Mouse (Mus musculus): Measurements from ENCODE around the gene Ogg1. TPM values are rescaled to one million over a fixed set of nuclear protein-coding genes. Genes with fewer than 3 reads are reported as not detected.

The Ogg1 gene
- 9.8 TPM in 2 replicates for total RNA-seq (2017)

GRCm38 (mm10) chr6:113326533-113327315, at the start of gene Ogg1:
Gene Ogg1 (plus strand): TSS chr6:113326972.
- peak; percentile 93 to 94 for ATAC-seq (replicated peaks in 1 of 2; ENCODE audit: insufficient read depth in 1 of 2, low FRiP score in 2 of 2, low TSS enrichment in 1 of 2, low read depth in 1 of 2, poor library complexity in 2 of 2, severe bottlenecking in 2 of 2)

- no peak for ATAC-seq (replicated peaks in 1 of 2; ENCODE audit: insufficient read depth in 1 of 2, low FRiP score in 2 of 2, low TSS enrichment in 1 of 2, low read depth in 1 of 2, poor library complexity in 2 of 2, severe bottlenecking in 2 of 2)
These were observed 45.1 kb upstream of the Ogg1 start for GRCm38 (mm10) chr6:113281676-113282075.

GRCm38 (mm10) chr6:113282101-113282802, 44.5 kb upstream of the Ogg1 start, which contains the start of gene Cpne9:
Gene Cpne9 (plus strand): TSS chr6:113282307.
- peak in 1 of 2 experiments; percentile 34; a peak in 2 of 4 replicates for ATAC-seq (replicated peaks in 1 of 2; ENCODE audit: insufficient read depth in 1 of 2, low FRiP score in 2 of 2, low TSS enrichment in 1 of 2, low read depth in 1 of 2, poor library complexity in 2 of 2, severe bottlenecking in 2 of 2)

GRCm38 (mm10) chr6:113282969-113283368, 43.8 kb upstream of the Ogg1 start:
- ATAC-seq (replicated peaks in 1 of 2; ENCODE audit: insufficient read depth in 1 of 2, low FRiP score in 2 of 2, low TSS enrichment in 1 of 2, low read depth in 1 of 2, poor library complexity in 2 of 2, severe bottlenecking in 2 of 2) = no peak

GRCm38 (mm10) chr6:113283500-113283899, 43.3 kb upstream of the Ogg1 start:
- no peak for ATAC-seq (replicated peaks in 1 of 2; ENCODE audit: insufficient read depth in 1 of 2, low FRiP score in 2 of 2, low TSS enrichment in 1 of 2, low read depth in 1 of 2, poor library complexity in 2 of 2, severe bottlenecking in 2 of 2)

- ATAC-seq (replicated peaks in 1 of 2; ENCODE audit: insufficient read depth in 1 of 2, low FRiP score in 2 of 2, low TSS enrichment in 1 of 2, low read depth in 1 of 2, poor library complexity in 2 of 2, severe bottlenecking in 2 of 2) = peak in 1 of 2 experiments; percentile 33; a peak in 1 of 4 replicates
These were observed 41.8 kb upstream of the Ogg1 start for GRCm38 (mm10) chr6:113284931-113285330.

GRCm38 (mm10) chr6:113286316-113286715, 40.5 kb upstream of the Ogg1 start:
- ATAC-seq (replicated peaks in 1 of 2; ENCODE audit: insufficient read depth in 1 of 2, low FRiP score in 2 of 2, low TSS enrichment in 1 of 2, low read depth in 1 of 2, poor library complexity in 2 of 2, severe bottlenecking in 2 of 2) = no peak

GRCm38 (mm10) chr6:113287236-113287635, 39.5 kb upstream of the Ogg1 start:
- ATAC-seq (replicated peaks in 1 of 2; ENCODE audit: insufficient read depth in 1 of 2, low FRiP score in 2 of 2, low TSS enrichment in 1 of 2, low read depth in 1 of 2, poor library complexity in 2 of 2, severe bottlenecking in 2 of 2) = no peak

GRCm38 (mm10) chr6:113289346-113289745, 37.4 kb upstream of the Ogg1 start:
- ATAC-seq (replicated peaks in 1 of 2; ENCODE audit: insufficient read depth in 1 of 2, low FRiP score in 2 of 2, low TSS enrichment in 1 of 2, low read depth in 1 of 2, poor library complexity in 2 of 2, severe bottlenecking in 2 of 2) = no peak

- no peak for ATAC-seq (replicated peaks in 1 of 2; ENCODE audit: insufficient read depth in 1 of 2, low FRiP score in 2 of 2, low TSS enrichment in 1 of 2, low read depth in 1 of 2, poor library complexity in 2 of 2, severe bottlenecking in 2 of 2)
These were observed 36.4 kb upstream of the Ogg1 start for GRCm38 (mm10) chr6:113290346-113290745.

GRCm38 (mm10) chr6:113292938-113293337, 33.8 kb upstream of the Ogg1 start:
- no peak for ATAC-seq (replicated peaks in 1 of 2; ENCODE audit: insufficient read depth in 1 of 2, low FRiP score in 2 of 2, low TSS enrichment in 1 of 2, low read depth in 1 of 2, poor library complexity in 2 of 2, severe bottlenecking in 2 of 2)

- no peak for ATAC-seq (replicated peaks in 1 of 2; ENCODE audit: insufficient read depth in 1 of 2, low FRiP score in 2 of 2, low TSS enrichment in 1 of 2, low read depth in 1 of 2, poor library complexity in 2 of 2, severe bottlenecking in 2 of 2)
These were observed 30.7 kb upstream of the Ogg1 start for GRCm38 (mm10) chr6:113296046-113296445.

GRCm38 (mm10) chr6:113296639-113297038, 30.1 kb upstream of the Ogg1 start:
- ATAC-seq (replicated peaks in 1 of 2; ENCODE audit: insufficient read depth in 1 of 2, low FRiP score in 2 of 2, low TSS enrichment in 1 of 2, low read depth in 1 of 2, poor library complexity in 2 of 2, severe bottlenecking in 2 of 2) = no peak

- no peak for ATAC-seq (replicated peaks in 1 of 2; ENCODE audit: insufficient read depth in 1 of 2, low FRiP score in 2 of 2, low TSS enrichment in 1 of 2, low read depth in 1 of 2, poor library complexity in 2 of 2, severe bottlenecking in 2 of 2)
These were observed 25.4 kb upstream of the Ogg1 start for GRCm38 (mm10) chr6:113301350-113301749.

- ATAC-seq (replicated peaks in 1 of 2; ENCODE audit: insufficient read depth in 1 of 2, low FRiP score in 2 of 2, low TSS enrichment in 1 of 2, low read depth in 1 of 2, poor library complexity in 2 of 2, severe bottlenecking in 2 of 2) = peak; percentile 24 to 35; a peak in 2 of 4 replicates
These were observed 24.5 kb upstream of the Ogg1 start for GRCm38 (mm10) chr6:113302258-113302657.

GRCm38 (mm10) chr6:113306322-113306985, 20.3 kb upstream of the Ogg1 start:
- peak; percentile 84 to 86 for ATAC-seq (replicated peaks in 1 of 2; ENCODE audit: insufficient read depth in 1 of 2, low FRiP score in 2 of 2, low TSS enrichment in 1 of 2, low read depth in 1 of 2, poor library complexity in 2 of 2, severe bottlenecking in 2 of 2)

GRCm38 (mm10) chr6:113306986-113307349, 19.8 kb upstream of the Ogg1 start, which contains the start of gene Brpf1:
Gene Brpf1 (plus strand): TSS chr6:113307137.
- ATAC-seq (replicated peaks in 1 of 2; ENCODE audit: insufficient read depth in 1 of 2, low FRiP score in 2 of 2, low TSS enrichment in 1 of 2, low read depth in 1 of 2, poor library complexity in 2 of 2, severe bottlenecking in 2 of 2) = peak in 1 of 2 experiments; percentile 37; a peak in 2 of 4 replicates
